Mouse (Mus musculus) neural tube, embryonic 14.5 days (tissue): Measurements from ENCODE around the gene Gys2. TPM values are rescaled to one million over a fixed set of nuclear protein-coding genes. Genes with fewer than 3 reads are reported as not detected.
"Not testable (repeated sequence)": the region's sequence is repeated elsewhere in the genome, so short reads cannot be mapped to it uniquely, and the experiment has no call there.

ENCODE experiments used
- ATAC-seq: fragments of 200-750 bp; cut with Nextera tagmentation; 2 replicates; pipeline ENCODE4 v1.8.0; 2017; ENCODE audit warnings: low read depth, mild to moderate bottlenecking, moderate TSS enrichment, moderate library complexity
- H3K27ac ChIP-seq: fragments of 300-500 bp; sonication (generic); 2 replicates; pipeline ENCODE4 v1.5.1; 2014; ENCODE audit warnings: low read depth, mild to moderate bottlenecking, control low read depth, low read length, moderate library complexity, mixed read lengths
- H3K27me3 ChIP-seq: fragments of 300-500 bp; sonication (generic); 2 replicates; pipeline ENCODE4 v1.6.1; 2014; ENCODE audit warnings: low read length; ENCODE audit not compliant: control insufficient read depth, insufficient read depth
- H3K36me3 ChIP-seq: fragments of 300-500 bp; sonication (generic); 2 replicates; pipeline ENCODE4 v1.6.1; 2014; ENCODE audit warnings: low read length, mixed read lengths; ENCODE audit not compliant: control insufficient read depth, insufficient read depth
- H3K4me1 ChIP-seq: fragments of 300-500 bp; sonication (generic); 2 replicates; pipeline ENCODE4 v1.6.1; 2014; ENCODE audit warnings: low read length; ENCODE audit not compliant: control insufficient read depth, insufficient read depth
- H3K4me2 ChIP-seq: fragments of 300-500 bp; sonication (generic); 2 replicates; pipeline ENCODE4 v1.6.1; 2014; ENCODE audit warnings: mild to moderate bottlenecking, low read depth, low read length, control low read depth
- H3K4me3 ChIP-seq: fragments of 300-500 bp; sonication (generic); 2 replicates; pipeline ENCODE4 v1.5.1; 2014; ENCODE audit warnings: low read depth, low read length, control low read depth, mixed read lengths
- H3K9ac ChIP-seq: fragments of 300-500 bp; sonication (generic); replicated peaks from 2 replicates; pipeline ENCODE4 v1.6.1; 2014; ENCODE audit warnings: low read depth, mild to moderate bottlenecking, control low read depth, low read length, mixed read lengths
- H3K9me3 ChIP-seq: fragments of 300-500 bp; sonication (generic); 2 replicates; pipeline ENCODE4 v1.6.1; 2016; ENCODE audit warnings: low read length; ENCODE audit not compliant: control insufficient read depth
- WGBS: fragments of 180-500 bp; shearing (Covaris S2); extraction: QIAGEN DNeasy Blood & Tissue Kit; methylation state at CpG from one replicate; pipeline ENCODE4 v1.1.7; 2014; 5-methylcytosine and 5-hydroxymethylcytosine counted together
- polyA plus RNA-seq: library from polyadenylated mRNA; unstranded; fragments of >200 nt; fragmentation: Nextera tagmentation; extraction: Ambion mirVana; gene quantifications from 2 replicates; pipeline ENCODE4 v1.2.1, GENCODE M21; 2014

Gene Gys2
- not detected in 2 replicates for polyA plus RNA-seq

GRCm38 (mm10) chr6:142472801-142473203 is at the start of gene Gys2:
Gene Gys2 (minus strand): TSS chr6:142473109.
- no peaks in the 10 kb centered on the region for H3K27me3 ChIP-seq
- WGBS: 64% methylated on average over 4 of the region's 4 CpGs
- H3K4me1 ChIP-seq: no peaks in the 10 kb centered on the region
- ATAC-seq: no peak
- no peak within 1 kb of the TSS for H3K4me3 ChIP-seq
- H3K36me3 ChIP-seq: no peaks in the 10 kb centered on the region
- no peak within 1 kb of the TSS for H3K4me2 ChIP-seq
- no peaks in the 10 kb centered on the region for H3K9me3 ChIP-seq
- H3K27ac ChIP-seq: no peak within 1 kb of the TSS
- no peak within 1 kb of the TSS for H3K9ac ChIP-seq

- Histone ChIP-seq H3K9me3 (no peaks in the 10 kb centered on the region), H3K27ac (no peak overlapping the region), H3K36me3 (no peaks in the 10 kb centered on the region), H3K4me1 (no peaks in the 10 kb centered on the region), H3K27me3 (no peaks in the 10 kb centered on the region), H3K9ac (no peak overlapping the region), H3K4me2 (no peak overlapping the region), H3K4me3 (no peak overlapping the region)
- WGBS: 84% methylated on average over 12 of the region's 12 CpGs
- ATAC-seq: no peak
Observed at GRCm38 (mm10) chr6:142521591-142522110, 48.7 kb upstream of the Gys2 start.

- H3K4me3 ChIP-seq: no peak overlapping the region
- no peaks in the 10 kb centered on the region for H3K27me3 ChIP-seq
- no peak overlapping the region for H3K4me2 ChIP-seq
- no peaks in the 10 kb centered on the region for H3K4me1 ChIP-seq
- WGBS: 16% methylated on average over 6 of the region's 6 CpGs
- H3K27ac ChIP-seq: no peak overlapping the region
- no peaks in the 10 kb centered on the region for H3K36me3 ChIP-seq
- no peaks in the 10 kb centered on the region for H3K9me3 ChIP-seq
- no peak overlapping the region for H3K9ac ChIP-seq
- peak; percentile 76 for ATAC-seq
Observed at GRCm38 (mm10) chr6:142519110-142519509, 46.2 kb upstream of the Gys2 start.

GRCm38 (mm10) chr6:142515379-142515778 is 42.5 kb upstream of the Gys2 start:
- ATAC-seq, H3K4me2 ChIP-seq, H3K9me3 ChIP-seq, H3K27ac ChIP-seq, H3K4me3 ChIP-seq, H3K9ac ChIP-seq, H3K4me1 ChIP-seq, H3K27me3 ChIP-seq, H3K36me3 ChIP-seq: not testable (repeated sequence)
- WGBS: 77% methylated on average over 8 of the region's 9 CpGs

GRCm38 (mm10) chr6:142514912-142515311 is 42.0 kb upstream of the Gys2 start:
- Histone ChIP-seq H3K9ac (no peak overlapping the region), H3K4me3 (no peak overlapping the region), H3K9me3 (no peaks in the 10 kb centered on the region), H3K27me3 (no peaks in the 10 kb centered on the region), H3K4me2 (no peak overlapping the region), H3K36me3 (no peaks in the 10 kb centered on the region), H3K27ac (no peak overlapping the region), H3K4me1 (no peaks in the 10 kb centered on the region)
- 4% methylated on average over 10 of the region's 10 CpGs for WGBS
- no peak for ATAC-seq

GRCm38 (mm10) chr6:142512902-142513301 is 40.0 kb upstream of the Gys2 start:
- no peak overlapping the region for H3K4me3 ChIP-seq
- H3K27ac ChIP-seq: no peak overlapping the region
- no peaks in the 10 kb centered on the region for H3K9me3 ChIP-seq
- no peak overlapping the region for H3K9ac ChIP-seq
- H3K27me3 ChIP-seq: no peaks in the 10 kb centered on the region
- no peak overlapping the region for H3K4me2 ChIP-seq
- H3K36me3 ChIP-seq: no peaks in the 10 kb centered on the region
- no peaks in the 10 kb centered on the region; the same call in 1 of the 2 replicates for H3K4me1 ChIP-seq
- ATAC-seq: no peak
- WGBS: 67% methylated on average over 3 of the region's 3 CpGs

GRCm38 (mm10) chr6:142511516-142512135 is 38.7 kb upstream of the Gys2 start:
- H3K27ac ChIP-seq: no peak overlapping the region
- H3K4me1 ChIP-seq: no peaks in the 10 kb centered on the region; the same call in 1 of the 2 replicates
- no peaks in the 10 kb centered on the region for H3K27me3 ChIP-seq
- 29% methylated on average over 12 of the region's 12 CpGs for WGBS
- H3K4me2 ChIP-seq: no peak overlapping the region
- H3K4me3 ChIP-seq: no peak overlapping the region
- ATAC-seq: no peak
- H3K9me3 ChIP-seq: no peaks in the 10 kb centered on the region
- no peaks in the 10 kb centered on the region for H3K36me3 ChIP-seq
- no peak overlapping the region for H3K9ac ChIP-seq

GRCm38 (mm10) chr6:142508663-142509062 is 35.8 kb upstream of the Gys2 start:
- no peak for ATAC-seq
- Histone ChIP-seq H3K9ac (no peak overlapping the region), H3K4me3 (no peak overlapping the region)

GRCm38 (mm10) chr6:142507785-142508162 is 34.9 kb upstream of the Gys2 start, which contains the start of gene Ldhb:
Gene Ldhb (minus strand): TSS chr6:142507957.
- peak within 1 kb of the TSS; percentile 65 for H3K27ac ChIP-seq
- H3K36me3 ChIP-seq: no peaks in the 10 kb centered on the region
- H3K4me2 ChIP-seq: peak within 1 kb of the TSS; percentile 70
- peak; percentile 96 for ATAC-seq
- peaks cover 10% of the 10 kb centered on the region; the same call in 1 of the 2 replicates for H3K4me1 ChIP-seq
- WGBS: under 1% methylated on average over 16 of the region's 19 CpGs
- H3K4me3 ChIP-seq: peak within 1 kb of the TSS; percentile 52
- peak within 1 kb of the TSS; percentile 73 for H3K9ac ChIP-seq
- H3K27me3 ChIP-seq: no peaks in the 10 kb centered on the region
- no peaks in the 10 kb centered on the region for H3K9me3 ChIP-seq

More at GRCm38 (mm10) chr6:142508663-142509062, 35.8 kb upstream of the Gys2 start:
- Histone ChIP-seq H3K9me3 (no peaks in the 10 kb centered on the region), H3K4me2 (no peak overlapping the region), H3K27me3 (no peaks in the 10 kb centered on the region), H3K4me1 (peaks cover 10% of the 10 kb centered on the region; the same call in 1 of the 2 replicates), H3K36me3 (no peaks in the 10 kb centered on the region), H3K27ac (no peak overlapping the region)
- 31% methylated on average over 4 of the region's 4 CpGs for WGBS
